Mouse (Mus musculus) kidney, adult 11 months (tissue): ENCODE measurements around the gene Acoxl.

Experiments used
- DNase-seq: peaks from one replicate; pipeline ENCODE4 v3.0.0; 2022

Acoxl gene

DNA sequence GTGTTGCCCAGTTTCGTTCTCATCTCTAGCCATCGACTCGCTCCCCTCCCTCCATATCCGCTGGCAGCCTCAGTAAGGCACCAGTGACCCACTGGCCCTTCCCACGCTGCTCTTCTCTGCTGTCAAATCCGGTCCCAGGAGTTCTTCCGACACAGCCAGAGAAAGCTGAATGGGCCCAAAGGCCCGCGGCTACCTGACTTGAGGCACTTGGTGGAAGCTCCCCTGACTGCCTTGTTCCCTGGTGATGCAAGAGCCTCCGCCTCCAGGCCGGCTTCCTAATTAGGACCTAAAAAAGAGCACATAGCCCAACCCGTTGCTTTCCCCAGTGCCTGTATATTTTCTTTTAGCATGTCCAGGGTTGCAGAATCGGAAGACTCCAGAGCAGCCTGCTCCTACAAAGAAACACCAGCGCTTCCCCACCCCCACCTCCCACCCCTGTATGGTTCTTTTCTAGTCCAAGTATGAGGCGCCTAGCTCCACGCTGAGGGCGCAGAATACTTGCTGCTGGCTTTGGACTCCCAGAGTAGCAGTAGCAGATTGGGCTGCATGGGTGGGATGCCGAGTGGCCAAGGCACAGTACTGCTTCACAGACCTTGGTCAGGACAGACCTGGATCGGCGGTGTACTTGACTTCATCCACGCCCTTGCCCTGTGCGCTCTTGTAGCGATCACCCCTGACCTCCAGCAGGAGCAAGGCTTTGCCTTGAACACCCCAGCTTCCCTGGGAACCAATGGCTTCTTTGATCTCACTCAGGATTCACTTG lies 285.4 kb downstream of the Acoxl start:
- DNase-seq = no peak

DNA sequence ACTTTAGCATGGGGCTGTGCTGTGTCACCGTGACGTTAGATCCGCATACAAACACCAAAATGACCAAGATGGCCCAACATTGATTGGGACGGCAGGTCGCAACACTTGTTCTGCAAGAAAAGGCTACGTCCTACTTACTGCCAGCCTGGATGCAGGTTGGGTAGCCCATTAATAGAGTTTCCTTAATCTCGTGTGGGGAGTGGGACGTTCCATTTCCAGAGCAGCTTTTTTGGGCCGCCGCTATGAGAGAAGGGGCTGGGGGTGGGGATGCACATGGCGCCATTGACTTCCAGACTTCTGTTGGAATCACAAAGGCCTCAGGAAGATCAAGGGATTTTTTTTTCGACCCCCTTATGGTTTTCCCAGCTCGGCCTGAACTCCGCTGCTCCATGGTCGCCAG lies 286.0 kb downstream of the Acoxl start:
- no peak for DNase-seq

DNA sequence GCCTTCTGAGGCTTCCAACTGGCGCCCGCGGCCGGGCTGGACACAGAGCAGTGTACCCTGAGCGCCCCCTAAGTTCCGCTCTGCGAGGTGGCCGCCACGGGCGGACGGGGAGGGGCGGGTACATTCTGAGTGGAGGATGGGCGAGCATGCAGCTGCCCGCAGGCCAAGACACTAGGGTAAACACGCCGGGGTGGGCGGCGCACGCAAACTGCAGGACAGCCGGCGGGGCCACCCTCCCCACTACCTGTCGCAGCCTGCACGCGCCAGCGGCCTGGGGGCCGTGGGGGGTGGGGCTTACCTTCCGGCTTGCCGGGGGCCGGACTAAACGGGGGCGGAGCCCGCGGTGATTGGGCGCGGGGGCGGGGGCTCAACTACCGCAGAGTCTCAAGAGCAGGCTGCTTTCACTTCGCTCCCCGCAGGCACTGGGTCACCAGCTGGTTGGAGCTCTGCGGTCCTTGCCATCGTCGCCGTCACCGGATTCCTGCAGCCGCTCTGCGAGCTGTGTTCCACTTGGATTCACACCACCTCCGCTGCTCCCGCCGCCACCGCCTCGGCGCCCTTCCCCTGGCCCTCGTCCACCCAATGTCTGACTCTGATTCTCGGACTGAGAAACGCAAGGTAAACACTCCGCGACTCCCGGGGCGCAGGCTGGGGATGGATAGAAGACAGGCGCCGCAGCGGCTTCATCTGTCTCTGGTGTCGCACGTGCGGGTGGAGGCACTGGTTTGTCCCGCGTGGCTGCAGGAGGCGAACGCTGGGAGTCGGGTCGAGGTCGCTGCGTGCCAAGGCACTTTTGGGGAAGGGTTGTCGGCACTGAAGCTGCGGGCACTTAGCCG lies 287.2 kb downstream of the Acoxl start, which contains the start of gene Bcl2l11:
Bcl2l11 (plus strand) TSS at position 404 of the 836 bp plus-strand sequence.
- peak; percentile 95 for DNase-seq

DNA sequence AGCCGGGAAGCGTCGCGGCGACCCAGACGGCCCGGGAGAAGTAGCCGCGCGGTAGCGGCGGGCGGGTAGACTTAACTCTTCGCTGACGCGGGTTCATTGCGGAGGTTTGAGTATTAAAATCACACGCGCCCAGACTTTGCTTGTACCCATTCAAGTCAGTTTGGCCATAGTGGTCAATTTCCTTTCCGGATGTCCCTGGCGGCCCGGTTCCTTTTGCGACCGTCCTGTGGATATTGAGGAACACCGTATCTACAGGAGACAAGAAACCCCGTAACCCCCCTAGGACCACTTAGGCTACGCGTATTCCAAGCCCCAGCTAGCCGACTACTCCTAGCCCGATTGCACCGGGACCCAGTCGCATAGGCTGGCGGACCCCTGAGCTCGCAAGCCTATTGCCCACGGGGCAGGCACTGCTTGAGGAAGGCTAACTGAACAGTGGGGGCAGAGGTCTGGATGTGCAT lies 287.9 kb downstream of the Acoxl start:
- no peak for DNase-seq

DNA sequence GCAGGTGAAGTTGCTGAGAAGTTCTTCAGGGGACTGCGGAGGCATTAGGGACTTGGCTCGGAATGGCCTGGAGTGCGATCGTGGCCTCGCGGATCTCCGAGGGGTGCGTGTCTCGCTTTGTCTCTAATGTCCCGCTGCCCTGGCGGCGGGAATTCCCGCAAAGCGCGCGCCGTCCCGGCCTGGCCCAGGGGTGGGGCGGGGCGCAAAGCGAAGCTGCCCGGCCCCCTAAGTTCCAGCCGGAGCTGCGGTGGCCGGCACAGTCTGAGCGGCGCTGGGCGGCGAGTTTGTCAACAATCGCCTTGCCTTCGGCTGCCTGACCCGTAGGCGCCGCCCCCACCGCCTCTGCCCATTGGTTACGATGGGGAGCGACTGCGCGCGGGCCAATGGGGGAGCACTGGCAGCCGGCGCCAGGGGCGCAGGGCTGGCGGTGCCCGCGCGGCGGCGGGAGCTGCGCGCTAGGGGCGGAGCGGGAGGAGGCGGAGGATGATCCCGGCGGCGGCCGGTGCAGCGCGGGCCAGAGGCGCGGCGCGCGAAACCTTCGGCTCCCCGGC lies 288.5 kb downstream of the Acoxl start:
- DNase-seq = peak; percentile 96

DNA sequence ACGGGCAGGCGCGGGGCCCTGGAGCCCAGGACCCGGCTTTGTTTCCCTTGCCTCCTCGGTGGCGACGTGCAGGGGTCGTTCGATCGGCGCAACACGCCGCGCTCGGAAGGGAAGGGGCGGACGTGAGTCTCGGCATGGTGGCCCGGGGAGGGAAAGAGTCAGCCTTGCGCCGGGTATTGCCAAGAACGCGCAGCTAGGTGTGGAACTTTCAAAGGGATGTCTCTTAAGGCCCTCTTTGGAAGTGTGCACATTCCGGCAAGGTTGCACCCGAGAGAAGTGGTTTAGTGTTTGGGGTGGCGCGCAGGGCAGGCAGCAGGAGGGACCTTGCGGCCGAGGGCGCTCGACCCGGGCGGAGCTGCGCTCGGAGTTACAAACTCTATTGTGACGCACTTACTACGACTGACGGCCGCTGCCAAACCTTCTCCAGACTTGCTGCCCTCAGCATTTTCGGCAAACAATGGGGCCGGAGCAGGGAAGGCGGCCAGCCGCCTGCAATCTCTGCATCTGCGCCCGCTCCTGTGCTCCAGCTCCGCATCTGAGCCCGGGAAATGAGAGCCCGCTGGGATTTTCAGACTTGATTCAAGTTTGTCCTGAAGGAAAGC lies 289.1 kb downstream of the Acoxl start:
- DNase-seq = peak; percentile 82

DNA sequence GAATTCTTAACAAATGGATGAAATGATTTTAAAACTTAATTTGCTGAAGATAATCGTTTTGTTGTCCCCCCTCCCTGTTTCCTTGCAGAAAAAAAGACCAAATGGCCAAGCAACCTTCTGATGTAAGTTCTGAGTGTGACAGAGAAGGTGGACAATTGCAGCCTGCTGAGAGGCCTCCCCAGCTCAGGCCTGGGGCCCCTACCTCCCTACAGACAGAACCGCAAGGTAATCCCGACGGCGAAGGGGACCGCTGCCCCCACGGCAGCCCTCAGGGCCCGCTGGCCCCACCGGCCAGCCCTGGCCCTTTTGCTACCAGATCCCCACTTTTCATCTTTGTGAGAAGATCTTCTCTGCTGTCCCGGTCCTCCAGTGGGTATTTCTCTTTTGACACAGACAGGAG lies 289.9 kb downstream of the Acoxl start:
- DNase-seq = no peak

DNA sequence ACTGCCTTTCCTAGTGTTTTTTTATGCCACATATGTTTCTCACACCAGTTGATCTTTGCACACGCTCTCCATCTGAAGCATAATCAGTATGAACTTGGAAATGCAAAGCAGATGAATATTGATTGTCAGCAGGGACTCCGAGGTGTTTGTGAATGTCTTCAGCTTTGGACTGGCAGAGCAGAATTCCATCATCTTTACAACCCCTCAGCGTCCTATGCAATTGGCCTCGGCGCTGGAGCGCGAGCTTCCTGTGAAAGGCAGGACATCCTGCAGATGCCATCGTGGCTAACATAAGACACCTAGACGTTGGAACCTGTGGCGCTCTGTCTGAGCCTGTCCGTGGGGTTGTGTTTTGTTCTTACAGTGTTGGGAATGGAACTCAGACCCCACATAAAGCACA lies 292.8 kb downstream of the Acoxl start:
- no peak for DNase-seq

DNA sequence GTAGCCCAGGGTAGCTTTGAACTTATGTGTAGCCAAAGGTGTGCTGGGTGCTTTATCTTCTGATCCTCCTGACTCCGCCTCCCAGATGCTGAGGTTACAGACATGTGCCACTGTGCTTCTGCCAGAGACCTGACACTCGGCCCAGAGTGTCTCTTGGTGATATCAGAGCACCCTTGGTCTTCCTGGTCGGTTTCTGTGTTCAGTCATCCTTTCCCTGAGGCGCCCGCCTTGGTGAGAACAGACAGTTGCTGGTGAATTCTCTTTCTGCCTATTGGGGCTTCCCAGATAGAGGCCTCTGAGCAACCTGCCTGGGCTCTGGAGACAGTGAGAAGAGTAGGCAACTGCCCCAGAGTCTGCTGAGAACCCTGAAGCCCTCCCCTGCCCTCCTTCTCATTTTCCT lies 294.0 kb downstream of the Acoxl start:
- no peak for DNase-seq

DNA sequence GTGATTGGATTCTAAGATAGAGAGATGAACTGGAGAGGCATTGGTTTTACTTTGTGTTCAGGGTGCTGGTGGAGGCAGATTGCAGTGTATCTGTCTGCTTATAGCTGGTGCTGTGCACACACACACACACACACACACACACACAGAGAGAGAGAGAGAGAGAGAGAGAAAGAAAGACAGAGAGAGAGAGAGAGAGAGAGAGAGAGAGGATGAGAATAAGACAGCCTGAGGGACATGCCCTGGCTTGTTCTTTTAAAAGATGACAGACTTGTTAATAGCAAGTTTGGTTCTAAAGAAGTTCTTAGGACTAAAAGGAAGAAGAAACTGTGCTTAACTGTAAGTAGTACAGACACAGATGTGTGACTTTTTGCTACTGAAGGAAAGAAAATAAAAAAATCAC lies 295.2 kb downstream of the Acoxl start:
- DNase-seq = no peak

DNA sequence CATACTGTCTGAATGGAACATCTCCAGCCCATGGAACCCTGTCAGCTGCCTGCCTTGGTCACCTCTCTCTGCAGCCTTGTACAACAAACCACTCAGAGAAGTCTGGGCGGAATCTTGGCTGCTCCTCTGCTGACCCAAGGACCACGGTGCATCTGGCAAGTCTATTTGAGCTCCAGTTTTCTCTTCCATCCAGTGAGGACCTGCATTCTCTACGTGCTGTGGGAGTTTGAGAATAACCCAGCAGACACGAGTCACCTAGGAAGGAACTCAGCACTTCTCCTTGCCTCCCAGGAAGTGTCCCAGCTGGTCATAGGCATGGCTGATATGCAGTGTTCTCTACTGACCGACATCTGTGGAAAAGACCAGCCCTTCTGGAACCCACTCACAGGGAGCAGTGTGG lies 295.8 kb downstream of the Acoxl start:
- no peak for DNase-seq

DNA sequence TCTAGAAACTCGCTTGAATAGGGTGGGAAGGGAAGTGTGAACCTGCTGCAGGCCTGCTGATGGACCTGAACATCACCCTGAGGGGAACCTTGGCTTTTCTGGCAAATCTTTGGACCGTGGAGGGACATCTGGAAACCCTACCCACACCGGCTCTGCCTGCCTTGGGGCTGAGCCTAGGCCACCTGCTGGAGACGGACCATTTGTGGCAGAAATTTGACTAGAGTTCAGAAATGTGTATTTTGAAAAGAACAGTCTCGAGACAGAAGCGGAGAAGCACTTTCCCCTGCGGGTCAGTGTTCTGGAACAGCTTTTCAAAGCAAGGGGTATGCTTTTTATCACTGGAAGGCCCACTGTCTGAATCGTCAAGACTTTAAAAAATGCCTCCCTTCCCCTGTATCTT lies 296.3 kb downstream of the Acoxl start:
- DNase-seq = no peak

DNA sequence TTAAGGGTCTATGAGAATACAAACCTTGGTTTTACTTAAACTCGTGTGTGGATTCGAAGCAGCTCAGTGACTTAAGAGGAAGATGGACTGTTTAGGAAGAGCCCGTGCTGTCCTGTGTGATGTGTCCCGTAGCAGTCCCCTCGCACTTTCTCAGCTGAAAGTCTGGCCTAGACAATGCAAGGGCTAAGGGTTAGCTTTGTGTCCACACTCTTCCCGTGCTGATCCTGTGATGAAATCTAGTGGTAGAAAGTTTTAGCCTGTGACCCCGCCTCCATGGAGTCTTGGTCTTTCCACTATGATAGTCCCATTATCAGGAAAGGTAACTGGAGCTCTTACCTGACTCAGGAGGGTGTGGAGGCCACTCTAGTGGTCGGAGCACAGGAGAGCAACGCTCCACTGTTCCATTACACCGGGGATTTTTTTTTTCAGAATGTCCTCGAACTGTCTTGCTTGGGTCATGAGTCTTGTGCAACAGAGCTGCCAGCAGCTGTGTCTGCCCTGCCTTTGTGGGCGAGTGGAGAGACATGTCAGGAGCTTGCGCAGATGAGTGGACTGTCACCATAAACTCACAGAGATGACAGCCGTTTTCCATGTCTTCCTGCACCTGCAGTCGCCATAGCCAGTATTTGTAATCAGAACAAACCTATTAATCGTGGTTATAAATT lies 298.2 kb downstream of the Acoxl start:
- no peak for DNase-seq

DNA sequence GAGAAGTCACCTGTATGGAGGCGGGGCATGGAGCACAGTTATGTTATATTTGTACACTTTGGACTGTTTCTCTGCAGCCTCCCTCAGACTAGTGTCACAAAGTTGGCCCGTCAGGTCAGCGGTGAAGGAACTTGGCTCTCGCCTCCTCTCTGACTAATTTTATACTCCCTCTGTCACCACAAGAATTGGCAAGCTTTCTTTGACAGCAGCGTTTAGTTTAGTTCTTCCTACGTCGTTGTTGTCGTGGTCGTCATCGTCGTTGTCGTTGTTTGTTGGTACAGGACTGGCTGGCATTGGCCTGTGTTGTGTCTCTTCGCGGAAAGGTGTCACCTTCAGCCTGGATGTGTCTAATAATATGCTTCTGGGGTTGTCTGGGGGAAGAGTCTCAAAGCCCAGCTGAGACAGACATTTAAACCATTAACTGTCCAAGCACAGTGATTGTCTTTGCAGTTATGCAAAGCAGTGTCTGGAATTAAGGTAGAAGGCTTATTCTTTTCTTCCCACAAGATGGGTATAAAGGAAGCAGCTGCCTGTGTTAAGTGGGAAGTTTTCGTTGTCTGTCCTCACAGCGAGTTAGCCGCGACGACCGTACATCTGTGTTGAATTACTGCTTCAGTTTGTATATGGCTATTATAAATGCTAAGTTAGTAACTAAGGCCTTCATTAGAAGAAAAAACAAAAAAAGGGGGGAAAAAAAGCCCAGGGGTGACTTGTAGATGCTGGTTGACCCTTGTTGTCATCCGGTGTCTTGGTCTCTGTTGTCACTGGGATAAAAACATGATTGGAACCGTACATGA lies 299.0 kb downstream of the Acoxl start:
- DNase-seq = no peak

DNA sequence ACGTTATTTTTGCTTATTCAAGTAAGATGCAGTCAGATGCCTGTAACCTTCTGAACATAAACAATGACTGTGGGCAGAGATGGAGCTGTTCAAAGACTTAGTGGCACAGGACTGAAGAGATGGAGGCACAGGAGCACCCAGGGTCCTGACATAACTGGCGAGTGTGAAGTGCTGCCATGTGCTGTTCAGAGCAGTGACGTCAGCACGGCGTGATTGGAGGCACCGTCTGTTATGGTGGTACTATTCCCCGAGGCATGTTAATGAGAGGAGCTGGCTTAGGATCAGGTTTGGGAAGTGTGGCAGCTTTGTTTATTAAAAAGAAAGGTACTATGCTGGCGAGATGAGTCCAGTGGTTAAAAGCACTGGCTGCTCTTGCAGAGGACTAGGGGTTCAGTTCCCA lies 300.2 kb downstream of the Acoxl start:
- no peak for DNase-seq

DNA sequence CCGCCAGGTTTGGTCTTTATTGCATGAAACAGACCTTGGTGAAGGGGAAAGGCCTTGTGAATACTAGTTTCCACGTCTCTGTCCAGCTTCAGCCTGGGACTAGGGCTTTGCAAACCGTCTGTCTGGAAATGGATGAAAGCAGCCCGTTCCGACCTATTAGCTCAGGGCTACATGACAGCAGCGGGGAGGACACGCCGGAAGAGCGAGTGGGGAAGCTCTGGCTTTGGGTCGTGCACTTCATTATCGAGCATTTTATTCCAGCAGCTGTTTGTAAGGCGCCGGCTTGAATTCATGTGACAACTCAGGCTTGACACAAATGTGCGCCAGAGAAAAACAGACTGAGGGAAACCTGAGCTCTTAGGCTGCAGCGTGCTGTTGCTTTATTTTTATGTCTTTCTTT lies 301.1 kb downstream of the Acoxl start:
- peak; percentile 60 for DNase-seq

DNA sequence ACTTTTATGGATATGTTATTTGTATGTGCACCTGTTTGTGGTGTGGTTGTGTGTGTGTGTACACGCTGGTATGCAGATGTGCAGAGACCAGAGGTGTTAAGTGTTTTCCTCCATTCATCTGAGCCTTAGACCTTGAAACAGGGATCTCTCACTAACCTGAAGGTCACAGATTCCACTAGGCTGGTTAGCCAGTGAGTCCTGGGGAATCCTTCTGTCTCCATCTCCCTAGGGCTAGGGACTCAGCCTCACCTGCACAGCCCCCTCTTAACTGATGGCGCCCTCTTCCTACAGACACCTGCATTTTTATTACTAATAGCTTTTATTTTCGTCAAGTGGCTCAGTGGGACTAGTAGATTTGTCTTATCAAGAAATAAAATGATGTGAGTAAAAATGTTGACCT lies 301.5 kb downstream of the Acoxl start:
- DNase-seq = no peak

DNA sequence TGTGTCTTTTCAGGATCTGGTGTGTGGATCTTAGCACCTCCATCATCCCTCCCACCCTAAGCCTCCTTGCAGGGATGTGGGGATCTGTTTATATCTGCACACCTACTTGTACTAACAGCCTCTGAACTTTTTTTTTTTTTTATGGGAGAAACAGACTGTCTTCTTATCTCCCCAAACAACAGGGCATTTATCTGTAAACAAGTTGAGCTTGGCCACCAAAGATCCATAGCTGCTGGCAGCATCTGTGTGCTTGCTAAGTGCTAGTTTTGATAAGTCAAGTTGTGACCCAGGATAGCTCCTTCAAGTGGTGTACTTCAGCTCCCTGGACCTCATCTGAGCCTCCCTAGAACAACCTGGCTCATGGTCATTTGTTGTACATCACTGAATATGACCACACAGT lies 305.3 kb downstream of the Acoxl start:
- no peak for DNase-seq

DNA sequence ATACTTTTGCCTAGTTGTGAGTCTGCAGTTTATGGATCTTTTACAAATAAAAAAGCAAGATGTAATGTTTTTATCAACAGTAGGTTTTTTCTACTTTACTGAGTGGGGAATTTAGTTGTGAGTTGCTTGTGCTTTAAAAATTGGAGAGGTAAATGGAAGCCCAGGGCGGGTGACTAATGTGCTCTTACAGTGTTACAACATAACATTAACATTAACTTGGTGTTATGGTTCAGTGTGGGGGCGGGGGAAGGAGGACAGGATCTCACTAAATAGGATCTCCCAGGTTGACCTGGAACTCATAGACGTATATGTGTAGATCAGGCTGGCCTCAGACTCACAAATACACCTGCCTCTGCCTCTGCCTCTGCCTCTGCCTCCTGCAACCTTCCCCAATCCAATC lies 306.8 kb downstream of the Acoxl start:
- no peak for DNase-seq

DNA sequence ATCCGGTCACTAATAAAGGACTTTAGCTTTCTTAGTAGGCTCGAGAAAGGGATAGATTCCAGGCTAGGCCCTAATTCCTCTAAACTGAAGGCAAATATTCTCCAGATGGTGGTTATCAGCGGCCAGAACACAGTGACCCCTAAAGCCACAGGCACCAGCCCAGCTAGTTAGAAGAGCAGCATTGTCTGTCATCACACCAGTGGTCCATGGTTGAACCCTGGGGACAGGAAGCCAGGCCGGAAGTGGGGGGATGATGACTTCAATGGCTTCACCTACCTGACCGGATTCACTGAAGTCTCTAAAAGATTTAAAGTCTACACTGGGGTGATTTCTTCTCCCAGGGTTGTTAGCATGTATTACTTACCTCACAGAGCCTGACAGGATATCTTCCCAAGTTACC lies 310.9 kb downstream of the Acoxl start:
- no peak for DNase-seq

DNA sequence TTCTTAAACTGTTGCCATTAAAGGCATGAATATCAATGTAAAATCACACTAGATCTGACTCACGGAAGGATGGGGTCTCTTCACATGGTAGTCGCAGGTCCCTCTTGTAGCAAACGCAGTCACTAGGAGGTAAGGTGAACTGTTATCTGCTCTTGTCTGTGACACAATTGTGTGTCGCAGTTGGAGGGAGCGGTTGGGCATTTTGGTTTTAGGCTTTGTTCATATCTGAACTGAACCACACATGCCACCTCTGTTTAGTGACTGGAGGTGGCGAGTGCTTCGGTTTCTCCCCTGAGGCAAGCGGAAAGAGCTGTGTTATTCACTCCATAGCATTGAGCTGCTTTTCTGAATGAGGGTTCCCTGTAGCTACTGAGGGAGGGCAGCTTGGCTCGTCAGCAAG lies 313.5 kb downstream of the Acoxl start:
- no peak for DNase-seq
